Mouse (Mus musculus) mouse embryonic stem cell (cell line): Measurements from ENCODE around the gene Pde6c.

Source experiments
- in situ Hi-C, 2 experiments: fragments of 300-500 bp; cut with MboI; formaldehyde crosslinking; loops; 1 replicate in 1 of 2; 3 replicates in 1 of 2; pipeline ENCODE4 v1.14.3; 2019 to 2020; ENCODE audit warnings: low sequenced_read_pairs in 2 of 2, low pct_unique_long_range_greater_than_20kb in 1 of 2, mixed read lengths in 1 of 2; ENCODE audit not compliant: unreplicated experiment in 1 of 2

Pde6c gene

DNA sequence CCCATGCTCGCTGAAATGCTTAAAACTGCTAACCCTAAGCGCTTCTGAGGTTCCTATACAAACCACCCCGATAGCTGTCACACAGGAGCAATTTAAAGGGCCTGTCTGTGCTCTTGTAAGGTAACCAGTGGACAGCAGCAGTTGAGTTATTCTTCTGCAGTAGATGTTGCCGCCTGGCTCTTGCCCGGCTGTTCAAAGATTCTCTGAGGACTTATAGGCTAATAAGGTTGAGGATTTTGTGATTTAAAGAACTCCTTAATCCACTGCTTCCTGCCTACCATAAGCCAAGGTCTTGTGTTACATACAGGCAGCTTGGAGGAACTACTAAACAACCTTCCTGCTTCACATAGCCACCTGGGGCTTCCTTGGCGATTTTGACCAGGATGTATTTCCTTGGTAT lies at the start of gene Pde6c:
Gene Pde6c, plus strand, starts transcription at position 301 of the 400 bp plus-strand sequence.
- in situ Hi-C loops, result no loop called here

DNA sequence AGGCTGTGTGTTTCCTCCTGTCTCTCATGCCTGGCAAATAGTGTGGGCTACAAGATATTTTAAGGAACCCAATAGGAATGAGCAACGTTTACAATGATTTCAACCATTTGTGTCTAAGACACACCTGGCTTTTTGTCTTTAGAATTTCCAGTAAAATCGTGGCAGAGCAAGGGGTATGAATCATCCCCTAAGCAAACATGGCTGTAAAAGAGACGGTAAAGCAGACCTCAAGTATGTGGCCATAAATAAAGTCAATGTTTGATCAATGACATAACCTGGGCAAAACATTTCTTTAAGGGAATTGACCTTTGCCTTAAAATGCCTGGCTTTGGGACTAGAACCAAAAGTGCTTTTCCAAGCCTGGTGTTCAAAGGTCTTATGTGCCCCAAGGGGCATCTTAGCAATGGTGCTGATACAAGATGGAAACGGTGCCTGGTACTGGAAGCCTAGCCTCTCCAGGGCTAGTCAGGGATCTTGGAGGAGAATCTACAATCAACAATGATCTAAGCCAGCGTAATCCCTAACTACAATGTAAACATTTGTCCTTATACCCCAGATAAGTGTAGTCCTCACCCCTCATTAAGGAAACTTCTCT lies 49.6 kb upstream of the Pde6c start:
- in situ Hi-C loops, result no loop called here

DNA sequence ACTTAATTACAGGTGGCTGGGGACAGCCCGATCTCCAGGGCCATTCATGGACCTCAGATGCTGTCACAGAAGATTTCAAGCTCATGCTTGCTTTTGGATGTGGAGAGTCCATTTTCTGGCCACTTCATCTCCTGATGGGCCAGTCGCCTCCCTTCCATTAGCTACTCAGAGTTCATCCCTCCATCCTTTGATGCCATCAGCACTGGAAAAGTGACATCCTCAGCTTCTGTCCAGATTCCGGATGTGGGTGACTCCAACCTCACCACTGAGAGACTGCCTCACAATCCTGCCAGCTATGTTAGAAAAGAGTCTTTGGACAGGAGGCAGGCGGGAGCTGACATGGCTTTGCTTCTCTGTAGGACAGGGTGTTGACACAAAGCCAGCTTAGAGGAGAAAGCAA lies 46.7 kb upstream of the Pde6c start:
- in situ Hi-C loops, result no loop called here

DNA sequence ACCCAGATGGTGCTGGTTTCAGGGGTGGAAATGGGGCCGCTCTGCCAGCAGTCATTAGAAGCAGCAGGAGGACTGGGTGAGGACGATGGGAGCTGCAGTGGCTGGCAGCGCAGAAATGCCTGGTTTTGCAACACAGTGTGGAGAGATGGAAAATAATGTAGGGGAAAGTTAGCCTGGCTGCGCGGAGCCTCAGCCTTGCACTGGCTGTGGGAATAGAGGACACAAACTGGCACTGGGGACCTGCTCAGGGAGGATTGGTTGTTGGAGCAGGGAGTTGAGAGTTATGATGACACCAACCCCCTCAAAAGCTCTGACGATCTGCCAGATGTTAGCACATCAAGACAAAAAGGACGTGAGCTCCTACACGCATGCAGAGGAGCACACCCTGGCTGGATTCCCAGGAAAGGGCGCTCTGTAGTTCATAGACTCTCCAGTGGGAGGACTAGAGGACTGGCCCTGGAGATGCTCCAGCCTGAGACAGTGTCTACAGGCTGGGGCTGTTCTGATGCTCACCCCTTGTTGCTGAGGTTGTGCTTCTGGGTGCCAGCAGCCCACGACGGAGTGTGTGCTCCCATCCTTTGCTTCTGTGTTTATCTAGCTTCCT lies 45.5 kb upstream of the Pde6c start:
- in situ Hi-C loops, result no loop called here

DNA sequence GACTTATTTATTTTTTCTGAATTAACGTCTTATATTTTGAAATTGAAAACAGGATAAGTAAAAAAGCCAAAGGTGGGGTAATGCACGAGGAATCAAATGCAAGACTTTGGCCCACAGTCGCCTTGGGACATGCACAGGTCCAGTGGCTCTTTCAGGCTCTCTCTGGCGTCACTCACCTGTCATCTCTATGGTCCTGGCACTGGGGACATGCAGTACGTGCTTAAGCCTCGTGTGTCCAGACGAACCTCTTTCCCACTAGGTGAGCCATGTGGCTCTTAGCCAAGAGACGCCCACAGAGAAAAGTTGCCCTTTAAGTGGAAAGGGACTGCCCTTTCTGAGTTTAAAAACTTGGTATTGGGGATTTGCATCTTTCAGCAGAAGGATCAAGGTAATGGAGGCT lies 43.2 kb upstream of the Pde6c start:
- in situ Hi-C loops, result no loop called here

DNA sequence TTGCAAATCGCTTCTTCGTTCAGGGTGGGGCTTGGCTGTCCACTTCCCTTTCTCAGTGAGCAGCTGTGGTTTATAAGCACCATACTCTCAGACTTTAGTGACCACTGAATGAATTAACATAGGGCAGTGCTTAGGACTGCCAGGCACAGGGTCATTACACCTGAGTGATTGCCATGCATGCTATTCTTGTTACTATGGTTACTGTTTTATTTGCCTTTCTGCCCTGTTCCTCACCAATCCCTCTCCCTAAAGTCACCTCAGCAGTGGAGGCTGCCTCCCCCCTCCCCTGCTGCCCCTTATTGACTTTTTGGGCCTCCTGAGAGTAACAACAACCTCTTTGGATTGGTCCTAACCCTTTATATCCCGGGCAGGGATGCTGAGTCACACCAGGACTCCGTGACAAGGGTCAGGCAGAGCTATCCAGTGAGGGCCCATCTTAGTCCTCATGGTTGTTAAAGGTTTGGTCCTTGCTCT lies 41.0 kb upstream of the Pde6c start:
- in situ Hi-C loops, result no loop called here

DNA sequence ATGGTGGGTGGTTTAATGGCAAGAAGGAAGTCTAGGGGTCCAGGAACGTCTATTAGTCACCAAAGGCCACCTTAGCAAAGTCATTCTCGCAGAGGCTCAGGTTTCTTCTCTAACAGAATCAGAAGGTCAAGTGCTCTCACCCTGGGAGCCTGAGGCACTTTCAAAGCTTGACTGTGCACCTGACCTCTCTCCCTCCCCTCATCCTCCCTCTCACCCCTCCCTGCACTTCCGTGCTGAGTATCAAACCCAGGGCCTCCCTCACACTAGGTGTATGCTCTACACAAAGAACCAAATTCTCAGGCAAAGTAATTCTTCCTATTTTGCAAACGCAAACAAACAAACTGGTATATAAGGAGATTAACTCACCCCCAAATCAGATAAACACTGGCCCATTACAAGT lies 36.4 kb upstream of the Pde6c start:
- in situ Hi-C loops, result no loop called here

DNA sequence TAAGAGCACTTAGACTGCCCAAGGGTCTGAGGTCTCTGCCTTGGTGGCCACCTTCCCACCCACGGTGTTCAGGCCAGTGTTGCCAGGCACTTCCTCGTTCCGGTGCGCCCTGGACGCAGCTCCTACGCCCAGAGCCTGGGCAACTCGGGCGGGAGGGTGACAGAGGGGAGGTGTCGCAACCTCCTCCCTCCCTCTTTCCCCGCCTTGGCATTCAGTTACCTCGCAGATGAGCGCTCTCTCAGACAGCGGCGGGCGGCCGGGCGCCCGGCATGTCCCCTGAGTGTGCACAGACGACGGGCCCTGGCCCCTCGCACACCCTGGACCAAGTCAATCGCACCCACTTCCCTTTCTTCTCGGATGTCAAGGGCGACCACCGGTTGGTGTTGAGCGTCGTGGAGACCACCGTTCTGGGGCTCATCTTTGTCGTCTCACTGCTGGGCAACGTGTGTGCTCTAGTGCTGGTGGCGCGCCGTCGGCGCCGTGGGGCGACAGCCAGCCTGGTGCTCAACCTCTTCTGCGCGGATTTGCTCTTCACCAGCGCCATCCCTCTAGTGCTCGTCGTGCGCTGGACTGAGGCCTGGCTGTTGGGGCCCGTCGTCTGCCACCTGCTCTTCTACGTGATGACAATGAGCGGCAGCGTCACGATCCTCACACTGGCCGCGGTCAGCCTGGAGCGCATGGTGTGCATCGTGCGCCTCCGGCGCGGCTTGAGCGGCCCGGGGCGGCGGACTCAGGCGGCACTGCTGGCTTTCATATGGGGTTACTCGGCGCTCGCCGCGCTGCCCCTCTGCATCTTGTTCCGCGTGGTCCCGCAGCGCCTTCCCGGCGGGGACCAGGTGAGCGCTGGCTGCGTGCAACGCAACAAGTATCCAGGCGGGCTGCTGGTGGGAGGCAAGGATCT lies 35.5 kb upstream of the Pde6c start, which contains the start of gene Ffar4:
Gene Ffar4, plus strand, starts transcription at position 214 of the 901 bp plus-strand sequence.
- in situ Hi-C loops, result no loop called here

DNA sequence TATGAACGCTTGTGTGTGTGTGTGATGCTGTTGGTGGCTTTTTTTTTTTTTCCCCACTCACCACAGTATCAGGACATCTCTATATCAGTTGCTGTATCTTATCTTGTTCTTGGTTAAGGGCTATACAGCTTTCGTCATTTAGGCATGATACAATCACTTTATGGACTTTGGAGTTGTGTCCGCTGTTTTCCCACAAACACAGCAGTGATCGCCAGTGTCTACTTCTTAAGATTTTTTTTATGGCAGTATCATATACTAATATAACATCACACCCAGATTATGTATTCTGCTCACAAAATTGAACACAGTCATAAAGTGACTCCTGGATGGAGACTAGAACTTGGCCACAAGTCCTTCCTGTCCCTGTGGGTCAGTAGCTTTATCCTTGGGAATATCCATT lies 24.7 kb upstream of the Pde6c start:
- in situ Hi-C loops, result no loop called here

DNA sequence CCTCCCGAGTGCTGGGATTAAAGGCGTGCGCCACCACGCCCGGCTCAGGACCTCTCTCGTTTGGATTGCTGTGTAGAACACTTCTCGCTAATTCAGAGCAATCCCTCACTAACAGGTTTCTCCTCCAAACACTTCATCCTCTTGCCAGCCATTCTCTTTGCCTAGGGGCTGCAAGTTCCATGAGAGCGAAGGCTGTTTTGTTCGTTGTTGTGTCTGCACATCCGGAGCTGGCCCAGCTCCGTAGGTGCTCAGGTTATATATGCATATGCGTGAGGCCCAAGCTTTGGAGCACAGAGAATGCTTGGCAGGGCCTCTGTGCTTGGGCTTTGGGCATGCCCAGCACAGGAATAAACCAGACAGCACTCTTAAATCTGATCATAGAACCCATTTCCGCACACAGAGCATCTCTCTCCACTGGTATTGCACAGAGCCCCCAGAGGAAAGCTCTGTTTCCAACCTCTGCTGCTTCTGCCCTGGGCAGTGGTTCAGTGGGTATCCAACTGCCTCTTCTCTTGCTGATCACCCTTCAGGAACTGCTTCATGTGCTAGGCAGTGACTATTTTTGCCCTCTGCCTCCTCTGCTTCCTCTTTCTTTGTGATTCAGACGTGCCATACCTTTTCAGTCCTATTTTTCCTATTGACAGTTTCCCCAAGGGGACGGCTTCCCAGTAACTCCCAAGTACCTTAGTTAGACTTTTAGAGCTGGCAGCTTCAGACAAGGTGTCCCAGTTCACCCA lies 22.9 kb upstream of the Pde6c start:
- in situ Hi-C loops, result no loop called here

DNA sequence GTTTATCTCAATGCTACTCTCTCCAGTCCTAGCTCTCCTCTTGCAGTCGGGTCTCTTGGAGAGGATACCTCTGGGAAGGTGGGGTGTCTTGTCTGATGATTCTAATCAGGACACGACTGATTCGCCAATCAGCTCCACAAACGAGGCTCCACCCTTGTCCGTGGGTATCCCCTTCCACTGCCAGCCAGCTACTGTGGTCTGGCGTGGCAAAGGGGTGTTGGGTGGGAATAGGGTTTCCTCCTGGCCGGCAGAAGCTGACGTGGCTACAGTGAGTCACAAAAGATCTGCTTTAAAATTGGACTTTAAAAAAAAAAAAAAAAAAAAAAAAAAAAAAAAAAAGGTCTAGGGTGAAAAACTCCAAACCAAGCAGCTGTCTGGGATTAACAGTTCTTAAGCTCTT lies 21.5 kb upstream of the Pde6c start:
- in situ Hi-C loops, result no loop called here

DNA sequence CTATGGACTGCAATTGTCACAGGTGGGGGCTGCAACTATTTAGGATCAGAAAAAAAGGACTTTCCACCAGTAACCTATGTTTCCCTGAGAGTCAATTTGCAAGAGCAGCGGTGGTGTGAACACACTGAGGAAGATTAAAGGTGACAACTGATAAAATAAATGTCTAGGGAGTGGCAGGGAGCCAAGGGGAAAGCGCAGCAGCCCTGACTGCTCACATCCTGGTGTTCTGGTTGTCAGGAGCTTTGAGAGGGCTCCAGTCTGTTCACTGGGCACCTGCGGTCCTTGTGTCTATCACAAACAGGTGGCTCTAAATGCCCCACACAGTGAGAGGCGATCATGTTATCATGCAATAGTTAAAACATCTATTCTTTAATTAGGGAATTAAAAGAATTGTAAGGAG lies 20.0 kb upstream of the Pde6c start:
- in situ Hi-C loops, result no loop called here

DNA sequence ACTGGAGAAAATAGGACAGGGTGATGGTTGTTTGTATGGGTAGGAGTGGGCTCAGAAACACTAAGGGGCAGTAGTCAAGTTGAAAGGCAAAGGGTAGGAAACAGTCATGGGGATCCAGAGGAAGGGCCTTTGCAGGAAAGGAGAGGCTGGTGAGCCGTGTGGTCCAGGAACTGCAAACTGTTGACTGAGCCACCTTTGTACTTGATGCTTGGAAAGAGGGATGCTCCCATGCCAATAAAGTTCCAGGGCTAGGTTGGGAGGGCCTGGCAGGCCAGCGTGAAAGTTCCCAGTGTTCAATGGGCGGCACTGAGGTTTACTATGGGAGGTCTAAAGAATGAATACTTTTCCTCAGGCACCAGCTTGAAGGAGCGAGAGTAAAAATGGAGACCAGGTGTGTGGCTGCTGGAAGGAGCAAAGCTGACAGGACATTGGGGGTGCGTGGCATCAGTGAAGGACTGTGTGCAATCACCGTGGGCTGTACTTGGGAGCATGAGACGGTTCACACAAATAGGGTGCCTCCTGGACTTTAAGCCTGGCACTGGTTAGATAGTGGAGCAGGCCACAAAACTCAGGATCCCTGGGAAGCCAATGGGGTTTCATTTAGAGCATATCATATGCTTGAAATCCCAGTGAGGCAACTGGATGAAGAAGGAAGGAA lies 17.6 kb upstream of the Pde6c start:
- in situ Hi-C loops, result no loop called here

DNA sequence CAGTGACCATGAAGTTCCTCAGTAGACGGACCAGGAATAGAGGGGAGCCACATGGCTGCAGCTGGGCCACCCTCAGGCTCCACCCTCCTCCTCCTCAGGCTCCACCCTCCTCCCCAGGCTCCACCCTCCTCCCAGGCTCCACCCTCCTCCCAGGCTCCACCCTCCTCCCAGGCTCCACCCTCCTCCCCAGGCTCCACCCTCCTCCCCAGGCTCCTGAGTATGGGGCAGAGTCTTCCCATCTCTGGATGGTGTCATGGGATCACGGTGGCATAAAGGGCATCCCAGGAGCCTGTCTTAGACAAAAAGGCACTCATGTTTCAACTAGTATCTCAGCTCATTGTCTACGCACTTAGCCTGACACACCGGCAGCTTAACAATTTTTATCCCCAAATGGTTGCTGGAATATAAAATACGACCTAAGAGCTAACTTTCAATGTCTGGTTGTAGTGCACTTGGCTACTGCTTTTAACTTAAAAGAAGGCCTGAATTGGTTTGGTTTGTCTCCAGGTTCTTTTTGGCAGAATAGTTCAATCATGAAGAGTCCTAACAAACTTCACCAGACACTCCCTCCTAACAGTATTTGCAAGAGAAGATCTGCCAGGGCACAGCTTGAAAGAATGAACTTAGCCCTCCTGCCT lies 12.3 kb upstream of the Pde6c start:
- in situ Hi-C loops, result no loop called here

DNA sequence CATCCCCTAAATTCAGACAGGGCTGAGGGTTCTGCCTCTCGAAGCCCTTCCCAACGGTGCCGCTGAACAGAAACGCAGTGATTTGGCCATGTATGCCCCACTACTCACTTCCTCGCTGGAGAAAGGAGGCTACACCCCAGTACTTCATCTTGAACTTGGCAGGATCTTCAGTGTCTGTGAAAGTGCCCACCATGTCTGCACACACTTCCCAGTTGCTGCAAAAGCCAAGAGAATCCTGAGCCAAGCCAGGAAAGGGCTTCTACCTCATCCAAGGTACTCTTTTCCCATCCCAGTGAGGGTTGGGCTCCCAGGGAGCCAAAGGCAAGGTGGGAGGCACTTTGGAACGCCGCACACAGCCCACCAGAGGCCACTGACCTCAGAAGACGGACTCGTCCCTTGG lies 8.7 kb upstream of the Pde6c start:
- in situ Hi-C loops, result no loop called here

DNA sequence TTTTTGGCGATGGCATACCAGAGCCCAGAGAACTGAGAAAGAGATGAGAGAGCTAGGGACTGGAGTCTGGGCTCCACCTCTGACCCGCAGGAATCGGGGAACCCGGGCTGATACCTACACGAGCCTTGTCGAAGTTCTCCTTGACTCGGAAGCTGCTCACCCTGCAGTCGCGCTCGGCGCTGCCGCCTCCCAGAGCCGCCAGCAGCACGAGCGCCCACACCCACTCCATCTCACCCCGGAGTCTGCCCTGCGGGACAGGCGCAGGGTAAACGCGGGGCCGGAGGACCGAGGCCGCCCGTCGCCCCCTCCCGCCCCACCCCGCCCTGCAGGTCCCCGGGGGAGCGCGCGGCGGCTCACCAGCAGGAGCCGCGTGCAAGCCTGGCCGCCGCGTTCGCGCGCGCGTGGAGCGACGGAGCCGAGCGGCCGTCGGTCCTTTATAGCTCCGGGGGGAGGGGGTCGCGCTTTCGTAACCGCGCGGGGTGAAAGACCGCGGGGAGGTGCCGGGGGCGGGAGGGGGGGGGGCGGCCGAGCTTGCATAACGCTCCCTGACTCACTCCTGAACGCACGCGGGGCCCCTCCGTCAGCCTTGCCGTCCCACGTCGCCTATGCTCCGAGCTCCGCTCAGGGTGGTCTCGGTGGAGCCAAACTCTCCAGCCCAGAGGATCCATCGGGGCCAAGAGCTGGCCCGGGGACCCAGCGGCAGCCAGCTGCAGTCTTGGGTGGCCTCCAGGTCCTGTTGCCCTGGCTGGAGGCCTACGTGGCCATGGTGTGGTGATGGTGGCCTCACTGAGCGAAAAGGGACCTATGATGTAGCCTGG lies 8.0 kb upstream of the Pde6c start:
- in situ Hi-C loops, result no loop called here

DNA sequence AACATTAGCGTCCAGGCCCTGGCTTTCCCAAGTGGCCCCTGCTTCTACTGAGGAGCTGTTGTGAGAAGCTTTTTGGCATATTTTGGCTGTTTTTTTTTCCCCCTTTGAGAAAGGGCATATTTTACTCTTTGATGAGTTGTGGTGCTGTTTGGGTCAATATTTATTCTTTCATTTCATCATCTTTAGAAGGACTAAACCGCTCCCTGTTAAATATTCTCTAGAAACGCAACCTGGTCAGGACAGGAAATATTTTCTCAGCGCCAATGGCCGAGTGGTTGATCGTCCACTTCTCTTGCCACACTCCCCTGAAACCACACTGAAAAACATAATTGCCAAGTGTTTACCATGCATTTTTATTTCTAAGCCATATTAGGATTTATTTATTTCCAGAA lies 7.4 kb upstream of the Pde6c start, which contains the start of gene Rbp4:
Gene Rbp4, minus strand, starts transcription at position 63 of the 392 bp plus-strand sequence.
- in situ Hi-C loops, result no loop called here
